Mouse (Mus musculus) adrenal gland, adult (tissue): ENCODE results near the gene Asap2.
A peak's percentile ranks its signal among the peaks of the same experiment; 100 is the strongest.

Experiments
- DNase-seq, 2 experiments: peaks; one replicate each; pipeline ENCODE4 v3.0.0; 2022 to 2023; ENCODE audit warnings: low spot score in 1 of 2; ENCODE audit not compliant: inconsistent age in 2 of 2

Gene Asap2

DNA sequence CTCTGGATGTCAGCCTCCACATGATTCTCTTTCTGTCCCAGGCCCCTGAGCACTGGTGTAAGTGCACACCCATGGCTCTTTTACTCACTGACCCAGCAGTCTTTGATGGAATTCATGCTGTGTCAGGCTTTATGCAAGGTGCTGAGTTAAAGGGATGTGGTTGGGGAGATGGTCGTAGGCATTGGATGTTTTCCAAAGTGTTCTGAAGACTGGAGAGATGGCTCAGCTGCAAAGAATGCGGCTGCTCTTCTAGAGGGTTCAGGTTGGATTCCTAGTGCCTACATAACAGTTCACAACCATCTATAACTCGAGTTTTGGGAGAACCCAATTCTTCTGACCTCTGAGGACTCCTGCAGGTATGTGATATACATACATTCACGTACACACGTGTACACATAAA is 217.2 kb downstream of the Asap2 start:
- no peak for DNase-seq

DNA sequence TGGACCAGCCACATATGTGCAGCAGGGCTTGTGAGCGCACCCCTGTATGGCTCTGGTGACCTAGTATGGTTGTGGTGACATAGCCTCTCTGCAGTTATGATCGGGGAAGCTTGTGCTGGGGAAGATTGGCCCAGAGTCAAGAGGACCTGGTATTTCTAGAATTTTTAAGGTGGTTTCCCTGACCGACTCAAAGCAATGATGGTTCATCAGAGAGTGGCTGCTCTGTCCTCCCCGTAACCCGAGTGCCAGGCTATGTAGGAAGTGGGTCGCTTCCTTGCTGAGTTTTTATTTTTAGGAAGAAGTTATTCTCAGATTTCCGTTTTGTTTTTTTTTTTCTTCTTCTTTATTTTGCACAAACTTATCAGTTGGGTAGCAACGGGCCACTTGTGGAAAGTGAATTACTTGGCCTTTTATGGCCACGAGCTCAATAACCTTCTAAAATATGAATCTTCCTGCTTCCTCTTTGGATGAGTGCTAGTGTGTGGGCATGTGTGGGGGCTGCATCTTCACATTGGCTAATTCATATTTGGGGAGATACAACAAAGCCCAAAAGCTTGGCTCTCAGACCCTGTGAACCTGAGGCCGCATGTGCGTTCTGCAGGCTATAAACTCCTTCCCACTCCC is 218.0 kb downstream of the Asap2 start:
- no peak for DNase-seq

DNA sequence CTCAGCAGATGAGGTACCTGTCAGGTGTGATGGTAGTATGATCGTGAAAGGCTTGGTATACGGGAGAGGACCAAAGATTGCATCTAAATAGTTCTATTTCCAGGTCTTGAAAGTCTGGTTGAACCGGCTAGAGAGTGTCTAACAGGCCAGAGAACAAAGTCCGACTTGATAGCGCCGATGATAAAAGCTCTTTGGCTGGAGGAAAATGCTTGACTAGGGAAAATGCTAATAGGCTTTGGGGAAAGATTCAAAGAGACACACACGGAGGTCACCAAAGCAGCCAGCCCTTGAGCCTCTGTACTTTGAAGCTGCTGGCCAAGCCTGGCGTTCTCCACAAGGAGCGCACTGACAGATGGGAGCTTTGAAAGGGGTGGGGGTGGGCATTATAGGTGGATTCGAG is 219.0 kb downstream of the Asap2 start:
- DNase-seq = no peak

DNA sequence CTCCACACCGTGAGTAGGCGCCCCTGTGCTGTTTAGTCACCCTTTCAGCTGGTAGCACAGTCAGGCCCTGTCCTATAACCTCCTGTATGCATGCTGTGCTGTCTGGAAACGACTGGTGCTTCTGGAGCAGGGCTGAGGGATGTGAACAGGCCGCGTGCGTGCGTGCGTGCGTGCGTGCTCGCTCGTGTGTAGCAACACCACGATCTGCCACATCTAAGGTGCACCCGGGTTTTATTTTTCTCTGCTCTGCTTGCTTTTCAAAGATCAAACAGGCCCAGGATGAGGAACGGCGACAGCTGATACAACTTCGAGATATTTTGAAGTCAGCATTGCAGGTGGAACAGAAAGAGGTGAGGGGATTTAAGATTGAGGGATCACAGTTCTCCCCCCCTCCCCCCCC is 222.6 kb downstream of the Asap2 start:
- DNase-seq = no peak

DNA sequence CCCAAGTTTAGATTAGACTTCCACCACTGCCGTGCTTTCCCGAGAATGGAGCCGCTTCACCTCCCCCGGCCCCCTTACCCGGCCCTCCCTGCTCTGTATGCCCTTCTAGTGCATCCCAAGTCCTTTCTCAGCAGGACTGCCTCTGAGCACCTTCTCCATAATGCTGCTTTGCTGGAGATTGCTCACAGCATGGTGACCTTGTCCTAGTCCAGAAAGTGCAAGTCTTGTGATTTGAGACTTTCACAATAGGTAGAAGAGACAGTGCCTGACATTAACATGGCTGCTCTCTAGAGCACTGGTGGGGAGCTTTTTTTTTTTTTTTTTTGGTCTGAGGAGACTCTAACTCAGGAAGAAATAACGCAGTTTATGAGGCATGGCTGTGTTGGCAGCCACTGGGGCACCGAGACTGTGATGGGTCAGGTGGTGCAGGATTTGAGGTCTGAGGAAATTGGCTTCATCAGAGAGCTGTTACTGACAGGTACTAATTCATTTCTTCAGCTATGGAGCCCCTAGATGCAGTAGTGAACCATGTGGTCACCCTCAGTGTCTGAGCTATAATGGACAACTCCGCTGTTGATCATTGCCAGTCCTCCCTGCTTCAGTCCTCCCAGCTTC is 224.4 kb downstream of the Asap2 start:
- DNase-seq = peak in 1 of 2 experiments; percentile 62

DNA sequence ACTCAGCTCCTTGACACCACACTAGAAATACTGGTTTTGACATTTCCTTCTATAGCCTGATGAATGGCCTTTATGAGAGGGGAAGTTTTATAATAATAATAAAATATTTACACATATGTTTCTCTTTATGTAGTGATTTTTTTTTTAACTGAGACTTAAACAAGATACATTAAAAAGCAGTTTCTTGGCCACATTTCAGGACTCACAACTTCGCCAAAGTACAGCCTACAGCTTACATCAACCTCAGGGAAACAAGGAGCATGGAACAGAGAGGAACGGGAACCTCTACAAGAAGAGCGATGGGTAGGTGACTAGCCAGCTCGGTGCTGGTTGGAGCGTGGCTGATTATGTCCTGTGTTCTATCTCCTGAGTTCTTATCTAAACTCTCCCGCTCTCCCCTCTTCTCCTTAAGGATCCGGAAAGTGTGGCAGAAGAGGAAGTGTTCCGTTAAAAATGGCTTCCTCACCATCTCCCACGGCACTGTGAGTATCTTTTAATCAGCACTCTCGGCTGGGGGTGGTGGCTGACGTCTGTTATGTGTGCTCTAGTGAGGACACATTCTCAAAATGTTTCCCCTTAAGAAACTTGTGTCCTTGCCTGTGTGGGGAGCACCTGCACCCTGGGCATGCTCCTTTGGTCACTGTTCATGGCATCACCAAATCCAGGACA is 227.7 kb downstream of the Asap2 start:
- DNase-seq = no peak

DNA sequence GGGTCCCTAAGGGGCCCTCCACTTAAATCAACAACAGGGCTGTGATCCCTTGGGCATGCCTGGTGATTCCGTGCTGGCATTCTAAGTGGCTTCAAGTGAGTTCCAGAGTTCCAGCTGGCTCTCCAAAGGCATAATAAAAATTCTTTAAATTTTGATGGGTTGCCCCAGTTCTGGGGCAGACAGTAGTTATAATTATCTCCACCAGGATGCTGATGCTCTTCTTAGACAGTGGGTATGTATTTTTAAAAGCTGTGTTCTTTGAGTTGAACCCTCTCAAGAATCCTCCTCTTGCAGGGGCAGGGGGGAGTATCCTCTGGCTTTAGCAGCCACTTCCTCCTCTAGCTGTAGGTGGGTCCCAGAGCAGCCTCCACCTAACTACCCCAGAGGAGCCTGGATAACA is 230.3 kb downstream of the Asap2 start:
- DNase-seq = no peak

DNA sequence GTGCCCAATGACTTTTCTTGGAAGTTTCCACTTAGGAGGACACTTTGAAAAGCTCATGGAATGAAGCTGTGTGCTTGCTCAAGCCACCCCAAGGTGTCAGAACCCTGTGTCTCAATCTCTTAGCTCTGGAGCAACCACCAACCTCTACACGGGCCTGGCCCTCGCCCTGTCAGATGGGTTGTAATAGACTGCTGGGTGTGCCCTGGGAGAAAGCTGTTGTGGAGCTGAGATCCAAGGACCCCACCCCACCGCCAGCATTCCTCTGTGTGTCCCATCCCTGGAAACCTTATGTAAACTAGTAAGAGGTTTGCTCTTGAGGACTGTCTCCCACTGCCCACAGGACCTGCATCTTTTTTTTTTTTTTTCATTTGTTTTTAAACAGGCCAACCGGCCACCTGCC is 233.7 kb downstream of the Asap2 start:
- peak in 1 of 2 experiments; percentile 51 for DNase-seq

DNA sequence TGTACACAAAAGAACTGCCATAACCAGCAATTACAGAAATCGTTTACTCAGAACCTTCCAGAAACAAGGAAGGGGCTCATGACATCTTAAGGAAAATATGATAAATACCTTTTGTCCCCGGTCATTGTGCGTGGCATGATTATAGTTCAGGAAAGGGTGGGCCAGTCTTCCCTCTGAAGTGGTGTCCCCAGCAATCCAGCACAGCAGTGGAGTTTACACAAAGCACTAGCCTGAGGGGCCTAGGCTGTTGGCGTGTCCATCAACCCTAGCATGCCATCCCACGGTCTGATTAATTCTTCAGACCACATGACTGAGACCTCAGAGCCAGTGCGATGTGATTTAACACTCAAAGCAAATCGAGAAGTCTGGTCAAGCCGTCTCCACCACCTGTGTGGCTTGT is 235.1 kb downstream of the Asap2 start:
- no peak for DNase-seq

DNA sequence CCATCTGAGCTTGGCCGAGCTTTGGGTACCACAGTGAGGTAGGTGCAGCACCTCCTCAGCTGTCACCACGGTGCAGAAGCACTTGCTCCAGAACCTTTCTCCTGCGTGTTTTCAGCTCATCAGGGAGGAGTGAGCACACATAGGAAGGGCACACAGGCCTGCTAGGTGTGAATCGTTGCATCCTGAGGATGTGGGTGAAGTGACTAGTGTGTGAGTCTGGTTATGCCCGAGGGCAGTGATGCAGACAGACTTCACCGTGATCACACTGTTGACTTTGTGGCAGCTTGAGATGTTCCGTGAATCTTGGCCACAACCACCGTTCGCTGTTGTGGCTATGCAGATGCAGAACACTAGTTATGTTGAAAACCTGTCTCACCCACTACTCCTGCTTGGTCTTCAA is 236.1 kb downstream of the Asap2 start:
- no peak for DNase-seq

DNA sequence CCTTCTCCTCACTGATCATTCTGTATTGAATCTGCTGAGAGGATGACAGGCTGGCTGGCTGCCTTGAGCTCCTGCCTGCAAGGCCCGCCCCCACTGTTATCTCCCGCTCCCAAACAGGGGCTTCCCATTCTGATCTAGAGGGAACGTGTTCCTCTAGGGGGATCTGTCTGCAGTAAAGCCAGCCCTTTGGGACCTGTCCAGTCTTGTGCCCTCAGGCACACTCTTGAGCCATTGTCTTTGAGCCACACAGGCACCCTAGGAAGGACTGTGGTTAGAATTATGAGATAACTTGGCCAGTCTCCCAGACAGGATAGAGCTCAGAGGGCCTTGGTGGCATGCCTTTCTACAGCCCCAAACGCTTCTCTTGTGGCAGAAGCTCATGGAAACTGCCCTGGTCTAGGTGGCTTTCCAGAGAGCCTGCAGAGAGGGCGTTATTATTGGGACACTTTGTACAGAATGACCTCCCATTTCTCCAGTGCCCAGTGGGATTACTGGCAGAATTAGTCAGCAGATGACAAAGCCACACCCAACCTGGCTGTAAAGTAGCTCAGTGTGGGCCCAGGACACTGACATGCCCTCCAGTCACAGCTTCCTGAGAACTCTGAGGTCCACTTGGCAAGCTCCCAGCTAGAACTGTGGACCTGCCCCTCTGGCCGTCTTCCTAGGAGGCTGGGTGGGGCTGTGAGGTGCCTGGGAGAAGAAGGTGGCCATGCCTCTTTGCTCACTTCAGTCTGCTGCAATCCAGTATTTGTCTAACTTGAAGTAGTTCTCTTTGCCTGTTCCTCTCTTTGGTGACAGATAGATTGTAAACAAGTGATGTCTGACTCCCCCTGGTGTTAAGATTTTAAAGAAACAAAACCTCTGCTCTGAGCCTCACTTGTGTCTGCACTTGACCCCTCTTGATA is 237.1 kb downstream of the Asap2 start:
- peak; percentile 81 to 93 for DNase-seq

DNA sequence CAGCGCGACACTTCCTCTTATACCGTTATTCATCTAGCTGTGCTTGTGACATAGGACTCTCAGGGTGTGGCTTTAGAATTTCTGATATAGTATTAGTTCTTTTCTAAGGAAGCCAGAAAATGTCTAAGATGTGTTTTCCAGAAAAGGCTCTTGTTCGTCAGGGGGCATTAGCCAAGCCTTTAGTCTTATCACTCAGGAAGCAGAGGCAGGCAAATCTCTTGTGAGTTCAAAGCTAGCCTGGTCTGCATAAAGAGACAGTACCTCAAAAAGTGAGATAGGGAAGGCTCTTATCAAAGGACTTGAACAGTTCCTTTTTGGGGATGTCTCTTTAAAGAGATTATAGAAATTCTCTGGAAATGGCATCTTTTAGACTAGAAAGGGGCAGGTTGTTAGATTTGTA is 238.4 kb downstream of the Asap2 start:
- no peak for DNase-seq

DNA sequence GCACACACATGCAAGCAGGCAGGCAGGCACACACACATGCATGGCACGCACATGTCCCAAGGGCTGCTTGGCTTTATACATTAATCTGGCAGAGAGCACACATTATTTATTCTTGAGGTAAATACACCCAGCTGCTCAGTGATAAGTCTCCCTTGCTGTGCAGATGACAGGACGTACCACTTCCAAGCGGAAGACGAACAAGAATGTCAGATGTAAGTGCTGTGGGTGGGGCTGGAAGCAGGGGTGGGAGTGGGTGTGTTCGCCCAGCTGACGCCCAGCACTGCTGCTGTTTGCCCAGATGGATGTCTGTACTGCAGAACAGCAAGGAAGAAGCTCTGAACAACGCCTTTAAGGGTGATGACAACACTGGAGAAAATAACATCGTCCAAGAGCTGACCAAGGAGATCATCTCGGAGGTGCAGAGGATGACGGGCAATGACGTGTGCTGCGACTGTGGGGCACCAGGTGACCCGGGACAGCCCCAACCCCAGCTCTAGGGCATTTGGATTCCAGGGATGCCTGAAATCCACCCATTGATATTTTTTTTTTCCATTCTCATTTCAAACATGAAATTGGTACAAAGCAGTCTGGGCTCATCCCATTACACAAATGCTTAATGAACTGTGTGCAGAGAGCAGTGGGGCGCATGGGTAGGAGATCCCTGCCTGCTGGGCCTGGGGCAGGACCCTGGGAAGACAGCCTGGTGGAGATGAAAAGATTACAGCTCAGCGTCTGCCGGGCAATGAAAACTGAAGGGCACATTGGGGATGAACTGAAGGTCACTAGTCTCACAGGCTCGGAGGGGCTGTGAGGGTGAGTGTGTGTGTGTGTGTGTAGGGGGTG is 239.0 kb downstream of the Asap2 start:
- DNase-seq = no peak

DNA sequence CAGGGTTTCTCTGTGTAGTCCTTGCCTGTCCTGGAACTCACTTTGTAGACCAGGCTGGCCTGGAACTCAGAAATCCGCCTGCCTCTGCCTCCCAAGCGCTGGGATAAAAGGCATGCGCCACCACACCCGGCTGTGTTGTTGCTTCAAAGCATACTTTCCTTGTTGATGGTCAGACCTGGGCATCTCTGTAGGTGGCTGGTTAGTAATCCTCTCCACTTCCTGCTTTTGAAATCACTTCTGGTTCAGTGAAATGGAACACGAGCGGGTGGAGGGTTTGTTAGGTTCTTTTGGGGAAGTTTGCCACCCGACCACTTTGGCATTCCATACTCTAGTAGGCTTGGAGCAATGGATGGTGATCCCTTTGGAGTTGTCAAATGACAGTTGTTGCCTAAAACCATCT is 243.5 kb downstream of the Asap2 start:
- no peak for DNase-seq

DNA sequence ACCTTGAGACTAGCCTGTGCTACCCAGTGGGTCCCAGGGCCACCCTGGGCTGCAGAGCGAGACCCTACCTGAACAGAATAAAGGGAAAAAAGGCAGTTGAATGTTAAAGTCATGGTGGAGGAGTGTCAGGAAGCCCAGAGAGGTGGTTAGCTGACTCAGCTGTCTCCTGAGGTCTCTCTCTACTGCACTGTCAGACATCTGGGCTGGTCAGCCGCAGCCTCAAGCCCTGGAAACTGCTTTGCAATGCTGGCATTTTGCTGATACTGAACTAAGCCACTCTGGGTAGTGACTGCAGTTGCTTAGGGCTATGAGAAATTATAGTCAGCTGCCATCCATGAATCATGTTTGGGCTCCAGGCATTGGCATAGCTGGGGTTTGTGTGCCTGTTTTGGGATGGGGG is 244.3 kb downstream of the Asap2 start:
- no peak for DNase-seq

DNA sequence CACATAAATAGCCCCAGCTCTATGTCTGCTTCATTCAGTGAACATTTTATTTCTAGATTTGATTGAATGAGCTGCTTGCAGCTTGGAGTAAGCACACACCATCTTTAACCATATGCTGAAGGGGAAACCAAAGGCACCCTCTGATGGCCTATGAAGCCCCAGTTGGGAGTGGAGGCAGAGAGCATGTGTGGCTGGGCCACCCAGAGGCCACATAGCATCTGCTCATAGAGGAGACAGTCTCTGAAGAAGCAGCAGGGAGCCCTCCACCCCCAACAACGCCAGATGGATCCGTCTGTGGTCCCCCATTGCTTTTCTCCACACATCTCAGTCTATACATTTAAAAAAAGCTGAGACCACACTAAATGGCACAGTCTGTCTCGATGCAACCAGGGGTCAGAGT is 251.7 kb downstream of the Asap2 start:
- no peak for DNase-seq

DNA sequence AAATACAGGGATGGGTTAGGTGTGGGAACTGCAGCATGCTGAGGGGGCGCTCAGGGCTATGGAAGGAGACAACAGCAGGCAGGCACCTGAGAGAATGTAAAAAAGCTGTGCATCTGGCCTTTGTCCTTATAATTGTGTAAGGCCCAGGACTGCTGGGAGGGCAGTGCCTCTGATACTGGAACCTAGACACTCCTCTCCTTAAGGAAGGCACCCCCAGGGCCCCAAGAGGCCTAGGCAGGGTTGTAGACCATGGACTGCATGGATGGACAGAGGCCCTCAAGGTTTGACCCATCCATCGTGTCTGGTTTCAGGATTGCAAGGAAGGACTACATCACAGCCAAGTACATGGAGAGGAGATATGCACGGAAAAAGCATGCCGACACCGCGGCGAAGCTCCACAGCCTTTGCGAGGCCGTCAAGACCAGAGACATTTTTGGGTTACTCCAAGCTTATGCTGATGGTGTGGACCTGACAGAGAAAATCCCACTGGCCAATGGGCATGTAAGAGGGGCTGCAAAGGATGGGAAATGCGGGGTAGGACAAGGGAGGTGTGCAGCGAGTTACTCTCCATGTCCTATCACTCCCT is 254.2 kb downstream of the Asap2 start:
- no peak for DNase-seq

DNA sequence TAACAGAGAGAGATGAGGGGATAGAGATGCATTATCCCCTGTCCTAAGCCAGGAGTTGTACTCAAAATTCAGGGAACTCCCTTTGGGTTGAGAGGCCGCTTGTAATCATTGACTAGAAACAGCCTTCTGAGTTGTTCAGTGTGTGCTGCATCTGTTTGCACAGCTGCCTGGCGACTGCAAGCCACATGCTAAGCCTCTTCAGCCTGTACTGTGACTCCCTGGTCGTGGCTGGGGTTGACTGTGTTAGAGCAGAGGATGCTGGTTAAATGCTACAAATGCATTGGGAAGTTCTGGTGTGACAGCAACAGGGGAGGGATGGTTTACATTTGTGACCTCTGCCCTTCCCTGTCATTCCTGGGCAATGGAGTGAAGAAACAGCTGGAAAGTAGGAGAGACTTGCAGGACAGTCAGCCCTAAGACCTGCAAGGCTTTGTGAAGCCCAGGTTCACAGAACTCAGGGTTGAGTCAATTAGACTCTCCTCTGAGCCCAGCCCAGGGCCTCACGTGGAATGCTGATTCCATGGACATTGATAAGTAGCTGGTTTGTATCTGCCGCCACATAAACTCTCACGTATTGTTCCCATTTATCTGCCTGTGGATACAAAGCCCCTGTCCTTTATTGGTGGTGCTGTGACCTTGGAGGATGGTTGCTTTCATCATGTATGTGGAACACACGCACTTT is 257.6 kb downstream of the Asap2 start:
- no peak for DNase-seq

DNA sequence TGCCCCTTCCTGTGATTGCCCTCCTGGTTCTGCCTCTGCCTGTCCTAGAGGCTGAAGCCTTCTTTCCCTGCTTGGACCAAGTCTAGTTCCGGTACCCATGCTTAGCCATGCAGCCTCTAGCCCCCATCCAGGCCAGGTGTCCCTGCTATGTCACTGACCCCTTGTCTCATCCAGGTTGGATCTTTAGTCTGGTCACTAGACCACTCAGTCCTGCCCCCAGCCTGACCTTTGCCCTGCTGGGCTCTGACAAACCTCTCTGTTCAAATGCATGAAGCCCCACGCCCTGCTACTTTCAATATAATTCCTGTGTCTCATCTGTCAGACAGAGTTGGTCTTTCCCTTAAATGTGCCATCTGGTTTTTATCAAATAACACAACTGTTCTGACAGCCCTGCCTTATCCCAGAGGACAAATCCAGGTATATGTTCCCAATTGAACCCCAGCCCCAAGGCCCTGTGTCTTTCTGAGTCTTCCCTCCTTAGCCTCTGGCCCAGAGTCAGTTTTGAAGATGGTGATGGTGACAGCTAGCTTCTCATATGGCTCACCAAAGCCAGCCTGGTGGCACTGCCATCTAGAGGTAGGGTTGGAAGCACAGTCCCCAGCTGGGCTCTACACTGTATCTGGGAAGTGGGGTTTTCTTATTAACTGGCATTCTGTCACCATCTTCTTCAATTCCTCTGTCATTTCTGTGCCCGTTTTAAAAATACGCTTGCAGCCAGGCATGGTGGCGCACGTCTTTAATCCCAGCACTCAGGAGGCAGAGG is 270.4 kb downstream of the Asap2 start:
- DNase-seq = peak in 1 of 2 experiments; percentile 60
